Mouse (Mus musculus) embryo, embryonic 10.5 days (tissue): Measurements from ENCODE around the gene Il10.
"Not testable (repeated sequence)": the region's sequence is repeated elsewhere in the genome, so short reads cannot be mapped to it uniquely, and the experiment has no call there.

Experiments
- DNase-seq: peaks from one replicate; pipeline ENCODE4 v3.0.0-alpha.2; 2015; ENCODE audit warnings: low spot score

The Il10 gene

DNA sequence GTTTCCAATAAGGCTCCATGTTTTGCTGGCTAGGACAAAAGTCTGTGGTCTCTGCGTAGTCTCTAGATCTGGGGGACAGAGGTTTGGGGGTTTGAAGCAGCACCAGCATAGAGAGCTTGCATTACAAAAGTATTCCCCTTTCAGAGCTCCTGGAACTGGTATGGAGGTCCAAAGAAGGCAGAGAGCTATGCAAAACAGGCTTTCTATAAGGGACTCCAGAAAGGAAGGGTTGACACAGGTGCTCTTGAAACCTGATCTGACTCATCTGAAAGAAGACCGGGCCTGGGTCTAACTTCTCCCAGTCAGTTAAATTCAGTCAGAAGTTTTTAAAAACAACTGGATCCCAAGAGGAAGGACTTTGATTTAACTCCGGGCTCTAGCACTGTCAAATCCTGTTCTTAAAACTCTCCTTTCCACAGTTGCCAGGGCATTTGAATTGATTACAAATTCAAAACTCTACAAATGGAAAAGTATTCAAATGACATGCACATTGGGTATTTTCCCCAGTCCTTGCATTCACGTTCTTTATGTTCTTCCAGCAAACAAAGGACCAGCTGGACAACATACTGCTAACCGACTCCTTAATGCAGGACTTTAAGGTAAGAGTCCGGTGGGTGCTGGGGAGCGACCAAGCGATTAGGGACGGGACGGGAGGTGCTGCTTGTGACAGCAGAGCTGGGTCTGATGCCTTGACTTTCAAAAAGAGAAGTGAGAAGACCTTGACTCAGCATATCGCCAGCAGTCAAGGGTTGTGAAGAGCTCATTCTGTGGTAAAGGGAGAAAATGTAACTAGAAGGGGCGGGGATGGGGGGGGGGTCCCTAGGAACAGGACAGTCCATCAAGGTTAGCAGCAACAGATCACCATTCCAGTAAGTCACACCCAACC, 1.0 kb downstream of the Il10 start:
- DNase-seq, result no peak

- DNase-seq, result no peak
Observed at GRCm38 (mm10) chr1:131021438-131021837, 1.8 kb downstream of the Il10 start.

- DNase-seq, result no peak
Observed at GRCm38 (mm10) chr1:131021900-131022590, 2.4 kb downstream of the Il10 start.

DNA sequence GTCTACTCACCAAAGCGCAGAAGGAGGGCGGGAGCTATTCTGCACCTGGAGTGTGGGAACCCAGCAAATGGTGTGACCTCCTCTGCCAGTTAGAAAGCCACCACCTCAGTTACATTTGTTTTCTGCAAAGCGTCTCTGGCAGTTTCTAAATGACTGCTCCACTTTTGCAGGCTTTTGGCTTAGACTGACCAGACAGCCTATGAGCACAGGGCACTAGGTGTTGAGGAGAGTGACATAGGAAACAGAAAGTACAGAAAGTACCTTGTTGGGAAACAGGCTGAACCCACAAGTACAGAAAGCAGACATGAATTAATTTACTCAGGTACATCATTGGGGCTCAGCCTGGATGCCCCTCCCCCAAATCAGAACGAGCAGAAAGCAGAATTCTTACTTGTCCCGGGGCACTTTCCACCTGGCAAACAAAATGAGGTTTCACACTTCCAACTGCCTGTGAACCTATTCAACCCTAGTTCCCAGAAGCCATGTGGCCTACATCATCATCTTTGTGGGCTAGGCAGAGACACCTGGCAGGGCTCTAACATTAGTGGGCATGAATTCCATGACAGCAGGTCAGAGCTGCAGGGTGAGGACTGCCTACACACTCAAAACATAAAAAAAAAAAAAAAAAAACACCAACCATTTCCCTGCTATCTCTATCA, 3.1 kb downstream of the Il10 start:
- DNase-seq, result no peak

DNA sequence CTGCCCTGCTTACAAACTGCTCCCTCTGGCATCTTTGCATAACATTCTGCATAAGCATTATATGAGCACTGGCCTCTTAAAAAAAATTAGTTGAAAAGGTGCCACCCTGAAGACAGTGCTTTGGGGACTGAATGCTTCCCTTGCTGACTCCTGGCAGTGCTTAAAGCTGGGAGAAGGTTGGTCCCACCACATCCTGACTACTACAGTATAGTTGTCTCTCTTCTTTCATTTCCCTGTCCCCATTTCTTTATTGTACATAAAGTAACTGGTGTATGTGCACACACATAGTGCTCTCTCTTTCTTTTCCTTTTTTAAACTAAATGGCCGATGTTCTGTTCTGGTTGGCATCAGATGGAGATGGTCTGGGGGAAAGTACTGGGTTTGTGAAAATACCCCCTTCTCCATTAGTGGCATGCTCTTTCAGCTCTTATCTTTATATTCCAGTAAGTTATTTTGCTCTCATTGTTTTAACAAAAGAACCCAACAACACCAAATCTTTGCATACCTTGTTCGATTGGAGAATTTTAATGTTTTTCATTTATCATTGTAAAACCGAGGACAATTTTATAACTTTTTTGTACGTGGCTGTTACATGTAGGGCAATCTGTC, 3.7 kb downstream of the Il10 start:
- not testable (repeated sequence) for DNase-seq

GRCm38 (mm10) chr1:131024900-131025842, 5.5 kb downstream of the Il10 start:
- no peak for DNase-seq

- no peak for DNase-seq
Observed at GRCm38 (mm10) chr1:131025843-131026190, 6.2 kb downstream of the Il10 start.

DNA sequence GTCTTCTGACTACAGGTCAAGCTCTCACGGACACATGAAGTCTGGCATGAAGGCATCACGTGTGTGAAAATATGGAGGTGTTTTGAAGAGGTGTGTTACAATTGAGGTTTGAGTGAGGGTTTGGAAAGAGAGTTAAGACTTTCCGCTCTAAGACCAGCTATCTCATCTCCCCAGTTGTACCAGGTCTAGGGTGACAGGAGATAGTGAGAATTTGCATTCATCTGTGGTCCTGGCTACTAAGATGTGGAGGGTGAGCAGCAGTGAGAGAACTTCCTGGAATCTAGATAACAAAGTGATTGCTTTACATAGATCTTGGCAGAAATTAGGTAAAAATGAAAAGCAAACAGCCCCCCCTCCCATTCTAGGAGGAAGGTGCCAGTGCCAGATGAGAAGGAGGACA, 9.6 kb downstream of the Il10 start:
- DNase-seq, result no peak

DNA sequence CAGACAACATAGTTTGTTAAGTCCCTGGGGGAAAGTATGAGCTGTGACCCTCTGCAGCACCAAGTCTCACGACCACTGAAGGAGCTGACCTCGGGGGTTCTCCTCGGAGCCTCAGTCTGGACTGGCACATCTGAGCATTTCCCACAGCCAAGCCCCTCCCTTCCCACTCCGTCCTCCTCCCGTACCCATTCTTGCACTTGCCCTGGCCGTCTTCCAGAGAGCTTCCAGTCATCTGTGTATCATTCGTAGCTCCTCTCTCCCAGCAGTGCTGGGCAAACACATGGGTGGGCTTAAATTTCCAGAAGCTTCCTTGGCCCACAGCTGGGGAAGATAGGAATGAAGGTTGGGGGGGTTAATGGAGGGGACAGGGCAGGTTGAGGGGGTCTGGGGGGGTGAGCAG, 10.6 kb downstream of the Il10 start:
- DNase-seq, result no peak

GRCm38 (mm10) chr1:131031267-131031666, 11.6 kb downstream of the Il10 start:
- peak; percentile 14 for DNase-seq

DNA sequence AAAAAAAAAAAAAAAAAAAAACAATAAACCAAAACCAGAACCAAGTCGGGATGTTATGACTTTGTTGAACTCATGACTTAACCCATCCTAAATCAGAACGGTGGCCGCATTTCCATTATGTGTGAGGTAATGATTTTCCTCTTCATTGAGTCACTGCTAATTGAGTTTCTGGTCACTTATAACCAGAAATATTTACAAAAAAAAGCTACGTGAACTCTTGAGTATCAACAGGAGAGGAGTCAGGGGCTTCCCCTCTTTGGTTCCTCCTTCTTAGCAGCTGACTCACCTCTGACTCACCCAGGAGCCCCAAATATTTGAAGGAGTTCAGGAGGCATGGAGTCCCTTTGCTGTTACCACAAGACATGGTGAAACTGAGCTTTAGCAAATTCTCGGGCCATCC, 18.4 kb downstream of the Il10 start:
- no peak for DNase-seq

DNA sequence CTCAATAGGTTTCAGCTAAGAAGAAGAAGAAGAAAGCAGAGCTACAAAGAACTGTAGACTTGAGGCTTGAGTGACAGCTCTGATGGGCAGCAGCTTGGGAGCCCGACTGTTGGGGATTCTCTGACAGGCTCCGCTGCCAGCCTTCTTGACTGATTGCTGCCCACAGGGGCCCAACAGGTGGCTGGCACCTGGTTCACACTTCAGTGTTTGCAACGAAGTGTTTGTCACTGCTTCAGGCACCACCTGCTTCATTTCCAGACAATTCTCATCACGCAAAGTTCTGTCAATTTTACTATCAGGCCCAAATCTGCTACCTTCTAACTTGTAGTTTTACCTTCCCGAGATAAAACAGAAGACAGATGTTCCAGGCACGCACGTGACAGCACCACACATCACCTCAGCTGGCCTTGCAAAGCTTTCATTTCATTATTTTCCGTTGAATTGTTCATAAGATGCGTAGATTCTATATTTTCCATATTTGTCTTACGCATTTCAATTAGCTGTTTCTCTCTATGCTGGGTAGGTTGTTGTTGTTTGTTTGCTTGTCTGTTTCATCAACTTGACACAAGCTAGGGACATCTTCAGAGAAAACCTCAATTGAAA, 18.9 kb downstream of the Il10 start:
- no peak for DNase-seq

- no peak for DNase-seq
Observed at GRCm38 (mm10) chr1:131039479-131039878, 19.8 kb downstream of the Il10 start.

GRCm38 (mm10) chr1:131042263-131042662, 22.6 kb downstream of the Il10 start:
- DNase-seq, result no peak

GRCm38 (mm10) chr1:131042721-131043120, 23.1 kb downstream of the Il10 start:
- no peak for DNase-seq

DNA sequence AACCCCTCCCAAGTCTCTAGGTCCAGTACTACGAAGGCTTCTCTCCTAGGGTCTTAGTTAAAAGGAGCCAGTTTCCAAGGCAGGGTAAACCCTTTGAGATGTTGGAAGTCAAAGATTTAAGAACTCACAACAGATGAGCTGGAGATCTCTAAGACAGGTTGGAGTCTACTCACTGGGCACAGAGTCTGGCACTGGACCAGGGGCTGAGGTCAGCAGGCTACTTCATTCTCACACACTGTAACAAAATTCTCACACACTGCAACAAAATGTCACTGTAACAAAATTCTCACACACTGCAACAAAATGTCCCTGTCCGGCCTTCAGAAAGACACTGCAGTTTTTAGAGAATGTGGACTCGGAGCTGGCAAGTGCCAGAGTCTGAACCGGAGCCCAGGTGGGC, 24.0 kb downstream of the Il10 start:
- DNase-seq, result no peak

DNA sequence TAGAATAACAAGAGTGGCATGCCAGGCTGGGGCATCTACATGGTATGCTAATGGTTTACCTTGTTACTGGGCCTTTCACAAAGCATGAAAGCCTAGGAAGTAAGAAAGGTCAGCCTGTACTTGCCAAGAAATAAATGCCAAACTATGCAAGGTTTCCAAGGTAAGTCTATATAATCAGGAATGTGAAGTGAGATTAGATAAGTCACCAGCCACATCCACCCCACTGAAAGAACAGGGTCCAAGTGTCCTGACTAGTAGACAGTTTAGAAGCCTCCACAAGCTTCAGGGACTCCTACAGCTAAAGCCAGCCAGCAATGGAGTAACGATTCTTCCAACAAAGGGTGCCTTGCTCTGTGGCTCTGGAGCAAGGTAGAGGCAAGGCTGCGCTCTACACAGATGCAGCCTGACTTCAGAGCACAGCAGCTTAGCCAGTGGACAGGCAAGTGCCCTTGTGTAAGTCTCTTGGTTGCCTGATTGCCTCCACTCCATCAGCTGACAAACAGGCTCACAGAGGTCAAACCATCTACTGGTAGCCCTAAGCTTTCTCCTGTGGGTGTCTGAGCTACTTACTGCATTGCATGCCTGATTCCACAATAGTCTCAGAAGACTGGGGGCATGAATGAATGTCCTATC, 26.2 kb downstream of the Il10 start:
- no peak for DNase-seq

DNA sequence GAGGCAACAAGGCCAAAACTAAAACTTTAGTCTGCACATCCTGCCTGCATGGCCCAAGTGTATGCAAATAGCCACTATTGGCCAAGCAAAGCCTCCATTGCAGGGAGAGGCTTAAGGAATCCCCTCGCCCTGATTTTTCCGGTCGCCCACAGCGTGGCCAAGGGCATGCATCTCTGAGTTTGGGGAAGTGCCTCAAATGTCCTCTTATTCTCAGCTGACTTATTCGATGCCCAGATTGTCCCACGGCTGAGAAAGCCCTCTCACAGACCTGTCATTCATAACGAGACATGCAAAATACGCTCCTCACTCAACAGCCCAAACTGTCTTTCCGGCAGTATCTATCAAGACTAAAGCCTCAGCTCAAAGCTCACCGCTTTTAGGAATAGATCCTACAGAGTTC, 27.0 kb downstream of the Il10 start:
- DNase-seq, result no peak

- DNase-seq, result no peak
Observed at GRCm38 (mm10) chr1:131048121-131048863, 28.6 kb downstream of the Il10 start.

DNA sequence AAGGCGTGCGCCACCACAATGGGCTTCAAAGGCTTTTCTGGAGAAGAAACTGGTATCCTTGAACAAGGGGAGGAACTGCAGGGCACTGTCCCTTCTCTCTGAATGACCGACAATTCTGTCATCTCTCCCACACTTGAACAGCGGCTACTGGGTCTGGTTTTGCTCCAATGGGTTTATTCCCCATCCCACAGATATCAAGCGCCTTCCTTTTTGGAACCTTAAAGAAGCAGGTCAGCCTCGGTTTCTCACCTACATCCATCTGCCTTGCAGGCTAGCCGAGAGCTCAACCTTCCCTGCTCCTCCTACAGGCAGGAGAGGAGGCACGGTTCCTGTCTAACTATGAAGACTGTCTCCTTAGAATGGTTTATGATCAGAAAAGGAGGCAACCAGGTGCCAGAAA, 29.3 kb downstream of the Il10 start:
- no peak for DNase-seq
